Mouse (Mus musculus) lung, postnatal 0 days (tissue): ENCODE results near the gene Unc45b. TPM values are rescaled to one million over a fixed set of nuclear protein-coding genes. Genes with fewer than 3 reads are reported as not detected.

Experiments
- ATAC-seq: fragments of 200-750 bp; cut with Nextera tagmentation; 2 replicates; pipeline ENCODE4 v1.8.0; 2017; ENCODE audit warnings: moderate library complexity
- DNase-seq: peaks from one replicate; pipeline ENCODE4 v3.0.0-alpha.2; 2016; ENCODE audit warnings: low spot score
- H3K27ac ChIP-seq: fragments of 300-500 bp; sonication (generic); 2 replicates; pipeline ENCODE4 v1.5.1; 2014; ENCODE audit warnings: antibody characterized with exemption, mild to moderate bottlenecking, low read length, mixed read lengths
- H3K27me3 ChIP-seq: fragments of 300-500 bp; sonication (generic); replicated peaks from 2 replicates; pipeline ENCODE4 v1.6.1; 2014; ENCODE audit warnings: low read length, mixed read lengths; ENCODE audit not compliant: insufficient read depth
- H3K36me3 ChIP-seq: fragments of 300-500 bp; sonication (generic); 2 replicates; pipeline ENCODE4 v1.6.1; 2014; ENCODE audit warnings: low read length, mixed read lengths; ENCODE audit not compliant: insufficient read depth
- H3K4me1 ChIP-seq: fragments of 300-500 bp; sonication (generic); 2 replicates; pipeline ENCODE4 v1.6.1; 2014; ENCODE audit warnings: antibody characterized with exemption, low read depth, low read length, mixed read lengths; ENCODE audit not compliant: insufficient read depth
- H3K4me2 ChIP-seq: fragments of 300-500 bp; sonication (generic); replicated peaks from 2 replicates; pipeline ENCODE4 v1.6.1; 2014; ENCODE audit warnings: low read depth, mild to moderate bottlenecking, low read length, moderate library complexity, mixed read lengths
- H3K4me3 ChIP-seq: fragments of 300-500 bp; sonication (generic); 2 replicates; pipeline ENCODE4 v1.5.1; 2014; ENCODE audit warnings: low read depth, low read length
- H3K9ac ChIP-seq: fragments of 300-500 bp; sonication (generic); replicated peaks from 2 replicates; pipeline ENCODE4 v1.6.1; 2014; ENCODE audit warnings: low read depth, mild to moderate bottlenecking
- H3K9me3 ChIP-seq: fragments of 300-500 bp; sonication (generic); 2 replicates; pipeline ENCODE4 v1.6.1; 2016; ENCODE audit warnings: low read length, mixed read lengths
- CTCF ChIP-seq: IDR thresholded peaks from 2 replicates; pipeline ENCODE4 v1.5.1; 2016; ENCODE audit warnings: antibody characterized with exemption, mild to moderate bottlenecking
- EP300 ChIP-seq: IDR thresholded peaks from 2 replicates; pipeline ENCODE4 v1.6.1; 2016; ENCODE audit warnings: antibody characterized with exemption, mild to moderate bottlenecking, control low read depth
- WGBS: fragments of 180-500 bp; shearing (Covaris S2); extraction: QIAGEN DNeasy Blood & Tissue Kit; methylation state at CpG from one replicate; pipeline ENCODE4 v1.1.7; 2014; 5-methylcytosine and 5-hydroxymethylcytosine counted together
- polyA plus RNA-seq: library from polyadenylated mRNA; unstranded; fragments of >200 nt; fragmentation: Nextera tagmentation; extraction: Ambion mirVana; gene quantifications from 2 replicates; pipeline ENCODE4 v1.2.1, GENCODE M21; 2015

The Unc45b gene
- polyA plus RNA-seq, 1 experiment from 2014 or later: 20.6 TPM

DNA sequence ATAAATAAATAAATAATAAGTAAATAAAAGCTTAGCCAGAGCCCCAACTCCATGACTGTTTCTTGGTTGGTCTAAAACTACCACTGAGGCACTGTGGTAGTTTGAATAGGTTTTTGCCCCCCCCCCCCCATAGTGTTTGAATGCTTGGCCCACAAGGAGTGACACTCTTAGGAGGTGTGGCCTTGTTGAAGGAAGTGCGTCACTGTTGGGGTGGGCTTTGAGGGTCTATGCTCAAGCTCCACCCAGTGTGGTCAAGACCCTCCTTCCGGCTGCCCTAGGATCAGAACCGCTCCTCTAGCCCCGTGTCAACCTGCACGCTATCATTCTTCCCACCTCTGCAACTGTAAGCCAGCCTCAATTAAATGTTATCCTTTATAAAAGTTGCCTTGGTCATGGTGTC lies 34.7 kb upstream of the Unc45b start:
- TF ChIP-seq EP300 (no peak), CTCF (no peak)
- DNase-seq: no peak
- 89% methylated on average over 5 of the region's 5 CpGs for WGBS

DNA sequence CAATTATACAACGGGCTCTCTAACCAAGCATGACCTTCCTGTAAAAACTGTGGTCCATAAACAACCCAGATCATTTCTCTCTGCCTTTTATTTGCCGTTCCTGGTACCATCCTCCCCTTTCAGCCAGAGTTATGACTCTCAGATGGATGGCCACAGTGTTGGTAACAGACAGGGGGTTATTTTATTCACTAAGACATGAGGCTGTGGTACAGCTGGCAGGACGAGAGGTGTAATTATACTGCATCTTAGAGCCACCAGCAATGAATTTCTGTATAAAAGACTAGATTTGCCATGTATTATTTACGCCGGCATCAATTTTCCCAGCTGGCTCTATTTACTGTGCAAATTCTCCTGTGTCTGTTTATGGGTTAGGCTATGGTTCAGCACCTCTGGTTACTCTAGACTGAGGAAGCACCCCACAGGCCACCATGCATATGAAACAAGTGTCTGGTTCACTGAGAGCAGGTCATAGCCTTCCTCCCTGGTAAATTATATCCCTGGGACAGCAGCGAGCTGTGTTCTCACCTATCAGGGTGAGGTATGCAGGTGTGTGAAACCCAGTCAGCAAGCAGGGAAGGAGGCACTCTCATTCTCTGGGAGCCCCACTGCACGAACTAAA lies 32.5 kb upstream of the Unc45b start:
- no peak for ATAC-seq
- WGBS: 84% methylated on average over 7 of the region's 7 CpGs
- no peak overlapping the region for H3K9ac ChIP-seq
- no peak overlapping the region for H3K4me3 ChIP-seq
- no peaks in the 10 kb centered on the region for H3K9me3 ChIP-seq
- no peak overlapping the region for H3K4me2 ChIP-seq
- no peak for DNase-seq
- no peaks in the 10 kb centered on the region for H3K4me1 ChIP-seq
- no peak for TF ChIP-seq CTCF
- no peak for TF ChIP-seq EP300
- no peak overlapping the region for H3K27ac ChIP-seq
- no peaks in the 10 kb centered on the region for H3K36me3 ChIP-seq
- no peaks in the 10 kb centered on the region for H3K27me3 ChIP-seq

More for the DNA sequence above, 34.7 kb upstream of the Unc45b start:
- ATAC-seq: no peak
- Histone ChIP-seq H3K27ac (no peak overlapping the region), H3K9me3 (no peaks in the 10 kb centered on the region), H3K9ac (no peak overlapping the region), H3K4me3 (no peak overlapping the region), H3K4me2 (no peak overlapping the region), H3K4me1 (no peaks in the 10 kb centered on the region), H3K27me3 (no peaks in the 10 kb centered on the region), H3K36me3 (no peaks in the 10 kb centered on the region)

DNA sequence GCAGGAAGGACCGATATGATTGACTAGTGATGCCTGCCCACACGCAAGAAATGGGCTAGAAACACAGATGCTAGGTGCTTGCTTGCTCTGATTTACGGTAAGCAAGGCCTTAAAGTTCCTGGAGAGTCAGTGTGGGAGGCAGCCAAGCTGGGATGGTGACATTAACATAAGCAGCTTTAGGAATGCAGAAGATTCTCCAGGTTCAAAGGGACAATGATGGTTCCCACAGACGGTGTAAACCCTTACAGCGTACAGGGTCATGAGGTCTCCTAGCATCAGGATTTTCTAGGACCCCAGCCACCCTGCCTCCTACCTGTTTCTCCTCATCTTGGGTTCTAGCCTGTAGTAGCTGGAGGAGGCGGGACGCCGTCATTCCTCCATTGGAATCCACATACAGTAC lies 27.2 kb upstream of the Unc45b start:
- no peaks in the 10 kb centered on the region for H3K4me1 ChIP-seq
- H3K4me2 ChIP-seq: no peak overlapping the region
- 78% methylated on average over 8 of the region's 8 CpGs for WGBS
- no peak overlapping the region for H3K9ac ChIP-seq
- H3K27ac ChIP-seq: no peak overlapping the region
- TF ChIP-seq EP300 (no peak), CTCF (no peak)
- DNase-seq: no peak
- H3K4me3 ChIP-seq: no peak overlapping the region
- ATAC-seq: no peak
- H3K27me3 ChIP-seq: no peaks in the 10 kb centered on the region
- H3K36me3 ChIP-seq: no peaks in the 10 kb centered on the region
- no peaks in the 10 kb centered on the region for H3K9me3 ChIP-seq

DNA sequence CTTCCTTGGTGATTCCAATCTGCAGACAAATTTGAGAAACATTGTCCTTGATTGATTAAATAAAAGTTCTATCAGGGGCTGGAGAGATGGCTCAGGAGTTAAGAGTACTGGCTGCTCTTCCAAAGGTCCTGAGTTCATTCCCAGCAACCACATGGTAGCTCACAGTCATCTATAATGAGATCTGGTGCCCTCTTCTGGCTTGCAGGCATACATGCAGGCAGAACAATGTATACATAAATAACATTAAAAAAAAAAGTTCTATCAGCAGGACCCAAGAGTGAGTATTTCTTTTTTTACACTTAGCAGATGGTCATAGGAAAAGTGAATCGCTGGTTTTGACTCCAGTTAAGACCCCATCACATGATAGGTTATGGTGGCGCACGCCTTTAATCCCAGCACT lies 23.8 kb upstream of the Unc45b start:
- no peak for TF ChIP-seq EP300
- peak; percentile 65 for TF ChIP-seq CTCF
- Histone ChIP-seq H3K9me3 (no peaks in the 10 kb centered on the region), H3K4me3 (no peak overlapping the region), H3K4me2 (no peak overlapping the region), H3K27me3 (no peaks in the 10 kb centered on the region), H3K36me3 (no peaks in the 10 kb centered on the region), H3K4me1 (peaks cover 5% of the 10 kb centered on the region; the same call in 1 of the 2 replicates), H3K27ac (no peak overlapping the region), H3K9ac (no peak overlapping the region)
- ATAC-seq (no peak), DNase-seq (no peak)
- WGBS: 80% methylated on average over 3 of the region's 3 CpGs

DNA sequence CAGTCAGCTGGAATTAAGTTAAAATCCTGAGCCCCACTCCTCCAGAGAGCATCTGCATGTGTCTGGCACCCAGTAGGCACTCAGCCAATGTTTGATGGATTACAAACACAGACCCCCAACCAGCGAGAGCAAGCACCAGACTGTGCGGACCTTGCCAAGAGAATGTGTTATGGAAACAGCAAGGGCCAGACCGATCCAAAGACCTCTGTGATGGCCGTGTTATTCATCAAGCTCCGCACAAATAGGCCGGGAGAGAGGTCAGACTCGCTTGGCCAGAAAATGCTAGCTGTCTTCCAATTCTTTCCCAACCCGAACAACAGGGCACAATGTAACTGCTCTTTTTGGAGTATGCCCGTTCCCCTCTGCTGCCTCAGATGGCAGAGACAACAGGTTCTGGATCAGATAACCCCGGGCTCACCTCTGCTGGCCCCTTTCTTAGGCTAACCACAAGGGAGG lies 21.8 kb upstream of the Unc45b start:
- H3K36me3 ChIP-seq: no peaks in the 10 kb centered on the region
- H3K9me3 ChIP-seq: no peaks in the 10 kb centered on the region
- TF ChIP-seq EP300: no peak
- no peak for TF ChIP-seq CTCF
- 41% methylated on average over 10 of the region's 10 CpGs for whole genome bisulfite sequencing
- H3K4me1 ChIP-seq: peaks cover 5% of the 10 kb centered on the region; the same call in 1 of the 2 replicates
- DNase-seq (peak; percentile 16), ATAC-seq (no peak)
- no peak overlapping the region for H3K4me3 ChIP-seq
- H3K9ac ChIP-seq: no peak overlapping the region
- no peak overlapping the region for H3K27ac ChIP-seq
- no peak overlapping the region for H3K4me2 ChIP-seq
- no peaks in the 10 kb centered on the region for H3K27me3 ChIP-seq

DNA sequence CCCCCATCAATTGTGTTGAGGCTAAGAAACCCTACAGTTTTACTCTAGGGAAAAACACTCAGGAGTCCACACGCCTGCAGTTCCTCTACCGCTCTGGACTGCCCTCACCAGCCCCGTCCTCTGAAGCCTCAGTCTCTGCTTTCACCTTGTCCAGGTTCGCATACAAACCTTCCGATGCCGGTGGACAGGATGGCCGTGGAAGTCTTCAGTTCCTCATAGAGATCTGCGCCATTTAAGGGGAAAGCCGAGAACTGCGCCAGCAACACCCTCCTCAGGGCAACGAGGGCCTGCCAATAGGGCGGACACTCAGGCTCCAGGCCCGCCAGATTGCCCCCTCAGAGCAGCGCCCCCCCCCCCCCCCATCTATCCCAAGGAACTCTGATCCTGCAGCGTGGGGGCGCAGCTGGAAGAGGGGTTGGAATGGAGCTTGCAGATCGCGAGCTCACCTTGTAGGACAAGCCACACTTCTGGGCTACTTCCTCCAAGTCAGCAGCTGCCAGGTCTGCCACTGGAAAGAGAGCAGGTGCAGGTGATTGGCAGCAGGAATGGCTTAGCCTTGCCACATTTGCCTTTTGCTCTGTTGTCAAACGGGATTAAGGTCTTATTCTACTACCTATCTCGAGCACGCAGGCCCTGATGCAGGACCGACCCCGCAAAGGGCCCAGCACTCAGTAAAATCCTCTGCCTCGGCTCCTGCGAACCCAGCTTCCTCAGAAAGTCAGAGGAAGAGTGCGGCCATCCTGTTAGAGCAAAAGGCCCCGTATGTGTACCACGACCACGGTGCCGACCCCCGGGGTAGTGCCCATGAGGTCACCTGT lies 20.6 kb upstream of the Unc45b start:
- Histone ChIP-seq H3K27me3 (no peaks in the 10 kb centered on the region), H3K4me2 (peak overlapping the region; percentile 76), H3K36me3 (no peaks in the 10 kb centered on the region), H3K4me1 (peaks cover 5% of the 10 kb centered on the region; the same call in 1 of the 2 replicates), H3K9me3 (no peaks in the 10 kb centered on the region), H3K4me3 (peak overlapping the region; percentile 64), H3K9ac (peak overlapping the region; percentile 74), H3K27ac (peak overlapping the region; percentile 54)
- 2% methylated on average over 30 of the region's 31 CpGs for WGBS
- TF ChIP-seq EP300 (no peak), CTCF (no peak)
- peak; percentile 32 for ATAC-seq
- peak; percentile 34 for DNase-seq
